Mouse (Mus musculus): Measurements from ENCODE around the gene Trim8.

DNA sequence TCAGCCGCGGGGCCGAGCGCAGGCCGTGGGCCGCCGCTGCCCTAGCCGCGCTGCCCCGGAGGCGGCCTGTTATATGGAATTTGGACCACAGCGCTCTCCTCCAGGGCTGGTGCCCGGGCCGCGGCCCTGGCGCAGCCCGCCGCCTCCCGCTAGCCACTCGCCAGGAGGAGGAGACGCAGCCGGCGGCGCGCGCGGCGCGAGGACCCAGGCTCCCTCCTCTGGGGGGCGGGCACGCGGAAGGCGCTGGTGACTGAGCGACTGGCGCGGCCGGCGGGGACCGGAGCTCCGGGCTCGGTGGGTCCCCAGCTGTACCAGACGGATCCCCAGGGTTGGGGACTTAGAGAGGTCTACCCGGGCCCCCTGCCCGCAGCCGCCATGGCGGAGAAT is 560 bp downstream of the Trim8 start:
- TF ChIP-seq USF1 (IDR thresholded peaks at IDR 0.05; ENCODE audit: low read depth, low read length) (no peak), BHLHE40 (IDR thresholded peaks at IDR 0.05; ENCODE audit: low read depth, low read length) (no peak), CTCF (conservative IDR thresholded peaks at IDR 0.05 in 1 of 2, IDR thresholded peaks at IDR 0.05 in 1 of 2; ENCODE audit: low read depth in 2 of 2, low read length in 2 of 2) (no peak; a peak in 1 of 4 replicates), POLR2A (IDR thresholded peaks at IDR 0.05; ENCODE audit: low read depth, low read length) (peak; percentile 12; the same call in 1 of the 2 replicates)
